Mouse (Mus musculus): ENCODE results near the gene A830005F24Rik. TPM values are rescaled to one million over a fixed set of nuclear protein-coding genes. Genes with fewer than 3 reads are reported as not detected.

The A830005F24Rik gene
- total and polyA plus RNA-seq, 3 experiments, result 0.70 to 0.73 TPM; not detected in 1

DNA sequence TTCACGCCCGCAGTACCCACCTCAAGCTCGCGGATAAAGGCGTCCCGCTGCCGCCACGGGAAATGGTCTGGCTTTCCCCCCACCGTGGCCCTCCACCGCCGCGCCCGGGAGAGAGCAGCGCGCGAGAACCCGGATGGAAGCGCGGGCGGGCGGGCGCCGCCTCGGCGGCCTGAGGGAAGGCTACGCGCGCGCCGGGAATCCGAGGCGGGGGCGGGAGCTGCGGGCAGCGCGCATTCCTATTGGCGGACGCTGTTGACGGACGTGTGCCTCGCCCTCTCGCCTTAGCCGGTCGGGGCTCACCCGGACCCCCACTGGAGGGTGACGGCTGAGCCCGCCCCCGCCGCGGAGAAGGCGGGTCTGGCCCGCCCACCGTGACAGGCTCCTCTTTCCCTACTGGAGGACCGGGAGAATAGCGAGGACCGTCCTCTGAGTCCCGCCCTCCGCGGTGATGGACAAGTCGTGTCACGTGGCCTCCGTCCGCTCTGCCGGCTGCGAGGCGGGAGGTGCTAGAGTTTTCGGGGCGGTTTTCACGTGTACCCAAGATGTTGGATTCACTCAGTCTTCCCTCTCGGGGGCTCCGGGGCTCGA lies 33.1 kb downstream of the A830005F24Rik start:
- DNase-seq (ENCODE audit: low read depth, low spot score), result peak; percentile 99
- H3K79me2 ChIP-seq (ENCODE audit: control insufficient read depth, insufficient read depth, low read length, poor library complexity), result peaks cover 33% of the 10 kb centered on the region
- peaks cover 0 to 50% of the 10 kb centered on the region in 2 experiments; a peak in 3 of 4 replicates for H3K36me3 ChIP-seq (ENCODE audit: control insufficient read depth in 1 of 2, insufficient read depth in 2 of 2, low read length in 2 of 2)
- H3K9me3 ChIP-seq (replicated peaks; ENCODE audit: insufficient read depth, low read length), result no peaks in the 10 kb centered on the region
- peak overlapping the region; percentile 69 to 90 for H3K4me3 ChIP-seq (ENCODE audit: control insufficient read depth in 1 of 2, insufficient read depth in 1 of 2, low read depth in 2 of 2, low read length in 2 of 2)
- peaks cover 17 to 40% of the 10 kb centered on the region in 2 experiments for H3K4me1 ChIP-seq (ENCODE audit: control insufficient read depth in 1 of 2, insufficient read depth in 2 of 2, low read length in 2 of 2)
- H3K27me3 ChIP-seq (ENCODE audit: control insufficient read depth in 1 of 2, insufficient read depth in 2 of 2, low read length in 2 of 2), result no peaks in the 10 kb centered on the region
- H3K27ac ChIP-seq (ENCODE audit: control insufficient read depth, low read depth, low read length), result peak overlapping the region; percentile 96
- H3K9ac ChIP-seq (ENCODE audit: control insufficient read depth, low read depth, low read length, poor library complexity, severe bottlenecking), result peak overlapping the region; percentile 99
- TF ChIP-seq JUND (IDR thresholded peaks at IDR 0.05; ENCODE audit: low read depth, low read length) (no peak), RCOR1 (IDR thresholded peaks at IDR 0.05; ENCODE audit: low read depth, low read length) (no peak), MXI1 (IDR thresholded peaks at IDR 0.05; ENCODE audit: low read depth, low read length) (peak; percentile 91), NRF1 (IDR thresholded peaks at IDR 0.05; ENCODE audit: insufficient read depth, low read depth, low read length, poor library complexity, severe bottlenecking) (peak; percentile 48; the same call in 1 of the 2 replicates), POLR2AphosphoS5 (IDR thresholded peaks at IDR 0.05; ENCODE audit: borderline replicate concordance, low read depth, low read length) (no peak), USF2 (IDR thresholded peaks at IDR 0.05; ENCODE audit: borderline replicate concordance in 1 of 2, insufficient read depth in 1 of 2, low read depth in 1 of 2, low read length in 2 of 2) (peak; percentile 63 to 85; a peak in 3 of 4 replicates), MAFK (IDR thresholded peaks at IDR 0.05; ENCODE audit: borderline replicate concordance, low read depth, low read length) (no peak), NELFE (IDR thresholded peaks at IDR 0.05; ENCODE audit: low read depth, low read length) (peak; percentile 85), MAX (IDR thresholded peaks at IDR 0.05; ENCODE audit: low read length) (peak; percentile 99), SMC3 (IDR thresholded peaks at IDR 0.05; ENCODE audit: low read depth, low read length) (no peak), MYC (IDR thresholded peaks at IDR 0.05; ENCODE audit: low read depth, low read length) (peak; percentile 79), RAD21 (IDR thresholded peaks at IDR 0.05; ENCODE audit: low read depth, low read length) (no peak), GABPA (IDR thresholded peaks at IDR 0.05; ENCODE audit: low read depth, low read length) (no peak), UBTF (IDR thresholded peaks at IDR 0.05; ENCODE audit: borderline replicate concordance, insufficient read depth, low read depth, low read length) (no peak), ZNF384 (IDR thresholded peaks at IDR 0.05; ENCODE audit: low read depth, low read length) (no peak), USF1 (IDR thresholded peaks at IDR 0.05; ENCODE audit: low read depth, low read length) (peak; percentile 99), MAZ (IDR thresholded peaks at IDR 0.05; ENCODE audit: low read depth, low read length) (peak; percentile 79; the same call in 1 of the 2 replicates), ETS1 (IDR thresholded peaks at IDR 0.05; ENCODE audit: low read depth, low read length) (no peak), ZMIZ1 (IDR thresholded peaks at IDR 0.05; ENCODE audit: low read depth, low read length) (no peak; the same call in 1 of the 2 replicates), MYB (IDR thresholded peaks at IDR 0.05; ENCODE audit: low read depth, low read length) (no peak), POLR2A (IDR thresholded peaks at IDR 0.05; ENCODE audit: control insufficient read depth in 1 of 2, insufficient read depth in 1 of 2, low read depth in 1 of 2, low read length in 2 of 2, poor library complexity in 1 of 2) (peak; percentile 89 to 91), CHD1 (IDR thresholded peaks at IDR 0.05; ENCODE audit: low read depth, low read length) (no peak), TAL1 (IDR thresholded peaks at IDR 0.05; ENCODE audit: low read length) (no peak), EP300 (IDR thresholded peaks at IDR 0.05; ENCODE audit: low read depth in 1 of 2, low read length in 2 of 2) (no peak), SIN3A (IDR thresholded peaks at IDR 0.05; ENCODE audit: low read length) (0 out of 2 replicates have a peak, but pooled peaks have one; percentile 22), ZKSCAN1 (IDR thresholded peaks at IDR 0.05; ENCODE audit: low read depth, low read length) (no peak), CHD2 (IDR thresholded peaks at IDR 0.05; ENCODE audit: low read length) (peak; percentile 68), MEF2A (IDR thresholded peaks at IDR 0.05; ENCODE audit: extremely low read depth, insufficient replicate concordance, low read depth, low read length, poor library complexity, severe bottlenecking) (no peak), BHLHE40 (IDR thresholded peaks at IDR 0.05; ENCODE audit: borderline replicate concordance, low read depth, low read length) (no peak), ELF1 (IDR thresholded peaks at IDR 0.05; ENCODE audit: low read depth, low read length) (peak; percentile 44; the same call in 1 of the 2 replicates), GATA1 (IDR thresholded peaks at IDR 0.05; ENCODE audit: low read depth, low read length) (no peak), TBP (IDR thresholded peaks at IDR 0.05; ENCODE audit: low read depth, low read length) (peak; percentile 41; the same call in 1 of the 2 replicates), TCF12 (IDR thresholded peaks at IDR 0.05; ENCODE audit: low read depth, low read length) (peak; percentile 63), CTCF (IDR thresholded peaks at IDR 0.05 in 2 of 3, conservative IDR thresholded peaks at IDR 0.05 in 1 of 3; ENCODE audit: control insufficient read depth in 1 of 3, insufficient read depth in 1 of 3, low read depth in 2 of 3, low read length in 3 of 3, poor library complexity in 1 of 3, severe bottlenecking in 1 of 3) (0 out of 6 replicates have a peak, but pooled peaks of 1 of the 3 experiments have one; percentile 1), E2F4 (IDR thresholded peaks at IDR 0.05; ENCODE audit: borderline replicate concordance, low read depth, low read length) (peak; percentile 19; the same call in 1 of the 2 replicates), HCFC1 (IDR thresholded peaks at IDR 0.05; ENCODE audit: low read depth, low read length) (peak; percentile 74)

All from MEL (cell line).